Mouse (Mus musculus): ENCODE data around the gene Lhfpl5. TPM values are rescaled to one million over a fixed set of nuclear protein-coding genes. Genes with fewer than 3 reads are reported as not detected.

Lhfpl5 gene
- polyA plus RNA-seq, 1 experiment from 2014 or later, result not detected

DNA sequence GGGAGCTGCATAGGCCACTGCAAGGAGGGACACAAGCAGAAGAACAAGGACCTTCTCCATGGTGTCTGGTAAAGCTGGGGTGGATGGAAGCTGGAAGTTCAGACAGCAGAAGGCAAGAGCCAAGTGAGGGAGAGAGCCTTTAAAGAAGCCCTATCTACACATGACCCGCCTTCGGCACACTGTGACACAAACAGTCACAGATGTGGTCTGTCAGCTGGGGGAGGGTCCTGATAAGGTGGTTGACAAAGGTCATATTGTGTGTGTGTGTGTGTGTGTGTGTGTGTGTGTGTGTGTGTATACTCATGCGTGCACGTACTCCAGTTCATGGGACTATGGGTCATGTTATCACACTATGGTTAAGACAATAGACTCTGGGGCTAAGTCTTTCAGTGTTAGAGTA, 14.8 kb upstream of the Lhfpl5 start, which contains the start of gene Clps:
Gene Clps (minus strand): TSS at position 169 of the 400 bp plus-strand sequence.
- no peaks in the 10 kb centered on the region for H3K9me3 ChIP-seq (replicated peaks; ENCODE audit: control insufficient read depth, low read length)
- H3K4me3 ChIP-seq (ENCODE audit: low read depth, low read length), result no peak within 1 kb of the TSS
- H3K9ac ChIP-seq (ENCODE audit: low read depth, low read length), result no peak within 1 kb of the TSS
- no peaks in the 10 kb centered on the region for H3K27me3 ChIP-seq (ENCODE audit: control insufficient read depth, insufficient read depth, low read length)
- no peaks in the 10 kb centered on the region; the same call in 1 of the 2 replicates for H3K4me1 ChIP-seq (ENCODE audit: control insufficient read depth, insufficient read depth, low read length)
- WGBS (ENCODE audit: insufficient replicate concordance), result 51% methylated on average over 4 of the region's 4 CpGs
- H3K36me3 ChIP-seq (ENCODE audit: control insufficient read depth, insufficient read depth, low read length), result no peaks in the 10 kb centered on the region
- H3K27ac ChIP-seq (ENCODE audit: low read depth, low read length), result no peak within 1 kb of the TSS
- H3K4me2 ChIP-seq, result no peak within 1 kb of the TSS
- no peak for ATAC-seq (replicated peaks; ENCODE audit: insufficient number of reproducible peaks, low FRiP score, low TSS enrichment)

GRCm38 (mm10) chr17:28561613-28562012, 13.8 kb upstream of the Lhfpl5 start:
- no peaks in the 10 kb centered on the region for H3K36me3 ChIP-seq (ENCODE audit: control insufficient read depth, insufficient read depth, low read length)
- H3K4me3 ChIP-seq (ENCODE audit: low read depth, low read length), result no peak overlapping the region
- H3K4me1 ChIP-seq (ENCODE audit: control insufficient read depth, insufficient read depth, low read length), result no peaks in the 10 kb centered on the region; the same call in 1 of the 2 replicates
- H3K27me3 ChIP-seq (ENCODE audit: control insufficient read depth, insufficient read depth, low read length), result no peaks in the 10 kb centered on the region
- no peak overlapping the region for H3K27ac ChIP-seq (ENCODE audit: low read depth, low read length)
- 58% methylated on average over 7 of the region's 7 CpGs for WGBS (ENCODE audit: insufficient replicate concordance)
- no peak for ATAC-seq (replicated peaks; ENCODE audit: insufficient number of reproducible peaks, low FRiP score, low TSS enrichment)
- H3K9me3 ChIP-seq (replicated peaks; ENCODE audit: control insufficient read depth, low read length), result no peaks in the 10 kb centered on the region
- no peak overlapping the region for H3K9ac ChIP-seq (ENCODE audit: low read depth, low read length)
- H3K4me2 ChIP-seq, result no peak overlapping the region

- Histone ChIP-seq H3K27ac (ENCODE audit: low read depth, low read length) (no peak overlapping the region), H3K9ac (ENCODE audit: low read depth, low read length) (no peak overlapping the region), H3K4me2 (no peak overlapping the region), H3K4me1 (ENCODE audit: control insufficient read depth, insufficient read depth, low read length) (no peaks in the 10 kb centered on the region; the same call in 1 of the 2 replicates), H3K27me3 (ENCODE audit: control insufficient read depth, insufficient read depth, low read length) (no peaks in the 10 kb centered on the region), H3K4me3 (ENCODE audit: low read depth, low read length) (no peak overlapping the region), H3K9me3 (replicated peaks; ENCODE audit: control insufficient read depth, low read length) (no peaks in the 10 kb centered on the region), H3K36me3 (ENCODE audit: control insufficient read depth, insufficient read depth, low read length) (no peaks in the 10 kb centered on the region)
- no peak for ATAC-seq (replicated peaks; ENCODE audit: insufficient number of reproducible peaks, low FRiP score, low TSS enrichment)
Measured at GRCm38 (mm10) chr17:28565181-28565580, 10.3 kb upstream of the Lhfpl5 start.

DNA sequence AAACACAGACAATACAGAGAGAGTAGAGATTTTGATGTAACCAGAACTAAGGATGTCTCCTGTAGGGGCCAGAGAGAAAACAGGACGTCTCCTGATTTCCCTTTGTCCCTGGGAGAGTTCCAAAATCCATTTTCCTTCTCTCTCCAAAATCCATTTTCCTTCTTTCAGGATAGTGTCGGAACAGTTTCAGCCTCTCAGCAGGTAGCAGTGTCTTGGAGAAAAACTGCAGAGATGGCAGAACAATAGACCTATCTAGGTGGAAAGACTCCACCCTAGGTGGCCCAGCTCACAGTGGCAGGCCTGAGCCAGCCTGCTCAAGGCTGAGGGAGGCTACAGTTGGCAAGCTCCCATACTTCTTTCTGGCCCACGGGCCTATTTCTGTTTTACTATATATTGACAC, 7.9 kb upstream of the Lhfpl5 start:
- Histone ChIP-seq H3K4me3 (ENCODE audit: low read depth, low read length) (no peak overlapping the region), H3K36me3 (ENCODE audit: control insufficient read depth, insufficient read depth, low read length) (no peaks in the 10 kb centered on the region), H3K9me3 (replicated peaks; ENCODE audit: control insufficient read depth, low read length) (no peaks in the 10 kb centered on the region), H3K4me2 (no peak overlapping the region), H3K27ac (ENCODE audit: low read depth, low read length) (no peak overlapping the region), H3K9ac (ENCODE audit: low read depth, low read length) (no peak overlapping the region), H3K4me1 (ENCODE audit: control insufficient read depth, insufficient read depth, low read length) (no peaks in the 10 kb centered on the region), H3K27me3 (ENCODE audit: control insufficient read depth, insufficient read depth, low read length) (no peaks in the 10 kb centered on the region)
- no peak for ATAC-seq (replicated peaks; ENCODE audit: insufficient number of reproducible peaks, low FRiP score, low TSS enrichment)
- 38% methylated on average over 3 of the region's 3 CpGs for WGBS (ENCODE audit: insufficient replicate concordance)

GRCm38 (mm10) chr17:28571868-28572267, 3.6 kb upstream of the Lhfpl5 start:
- no peaks in the 10 kb centered on the region for H3K4me1 ChIP-seq (ENCODE audit: control insufficient read depth, insufficient read depth, low read length)
- ATAC-seq (replicated peaks; ENCODE audit: insufficient number of reproducible peaks, low FRiP score, low TSS enrichment), result no peak
- no peaks in the 10 kb centered on the region for H3K27me3 ChIP-seq (ENCODE audit: control insufficient read depth, insufficient read depth, low read length)
- H3K4me2 ChIP-seq, result no peak overlapping the region
- H3K9me3 ChIP-seq (replicated peaks; ENCODE audit: control insufficient read depth, low read length), result no peaks in the 10 kb centered on the region
- no peak overlapping the region for H3K9ac ChIP-seq (ENCODE audit: low read depth, low read length)
- WGBS (ENCODE audit: insufficient replicate concordance), result 78% methylated on average over 3 of the region's 3 CpGs
- H3K27ac ChIP-seq (ENCODE audit: low read depth, low read length), result no peak overlapping the region
- no peaks in the 10 kb centered on the region for H3K36me3 ChIP-seq (ENCODE audit: control insufficient read depth, insufficient read depth, low read length)
- H3K4me3 ChIP-seq (ENCODE audit: low read depth, low read length), result no peak overlapping the region

DNA sequence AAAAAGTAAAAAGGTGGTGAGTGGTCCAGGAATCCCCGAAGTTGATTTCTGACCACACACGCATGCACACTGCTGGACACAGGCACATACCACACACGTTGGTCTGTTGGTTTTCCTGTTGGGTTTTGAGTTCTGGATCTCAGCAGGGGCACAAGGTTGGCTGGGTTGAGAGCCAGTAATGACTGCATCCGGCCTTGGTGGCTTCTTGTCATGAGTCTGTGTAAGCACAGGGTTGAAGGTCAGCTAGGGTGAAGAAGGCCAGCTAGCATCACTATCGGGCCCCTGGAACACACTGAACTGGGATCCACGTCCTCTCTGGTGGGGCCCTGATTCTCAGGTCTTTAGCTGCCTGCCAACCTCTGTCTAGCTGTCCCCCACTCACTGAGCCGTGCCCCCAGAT, 2.9 kb upstream of the Lhfpl5 start:
- WGBS (ENCODE audit: insufficient replicate concordance), result 68% methylated on average over 7 of the region's 7 CpGs
- Histone ChIP-seq H3K4me3 (ENCODE audit: low read depth, low read length) (no peak overlapping the region), H3K4me1 (ENCODE audit: control insufficient read depth, insufficient read depth, low read length) (no peaks in the 10 kb centered on the region), H3K27ac (ENCODE audit: low read depth, low read length) (no peak overlapping the region), H3K36me3 (ENCODE audit: control insufficient read depth, insufficient read depth, low read length) (no peaks in the 10 kb centered on the region), H3K4me2 (no peak overlapping the region), H3K9me3 (replicated peaks; ENCODE audit: control insufficient read depth, low read length) (no peaks in the 10 kb centered on the region), H3K27me3 (ENCODE audit: control insufficient read depth, insufficient read depth, low read length) (no peaks in the 10 kb centered on the region), H3K9ac (ENCODE audit: low read depth, low read length) (no peak overlapping the region)
- ATAC-seq (replicated peaks; ENCODE audit: insufficient number of reproducible peaks, low FRiP score, low TSS enrichment), result no peak

- Histone ChIP-seq H3K9me3 (replicated peaks; ENCODE audit: control insufficient read depth, low read length) (no peaks in the 10 kb centered on the region), H3K4me1 (ENCODE audit: control insufficient read depth, insufficient read depth, low read length) (no peaks in the 10 kb centered on the region), H3K4me2 (no peak overlapping the region), H3K9ac (ENCODE audit: low read depth, low read length) (no peak overlapping the region), H3K27ac (ENCODE audit: low read depth, low read length) (no peak overlapping the region), H3K36me3 (ENCODE audit: control insufficient read depth, insufficient read depth, low read length) (no peaks in the 10 kb centered on the region), H3K27me3 (ENCODE audit: control insufficient read depth, insufficient read depth, low read length) (no peaks in the 10 kb centered on the region), H3K4me3 (ENCODE audit: low read depth, low read length) (no peak overlapping the region)
- WGBS (ENCODE audit: insufficient replicate concordance), result 77% methylated on average over 6 of the region's 6 CpGs
- no peak for ATAC-seq (replicated peaks; ENCODE audit: insufficient number of reproducible peaks, low FRiP score, low TSS enrichment)
Measured at GRCm38 (mm10) chr17:28572941-28573340, 2.5 kb upstream of the Lhfpl5 start.

DNA sequence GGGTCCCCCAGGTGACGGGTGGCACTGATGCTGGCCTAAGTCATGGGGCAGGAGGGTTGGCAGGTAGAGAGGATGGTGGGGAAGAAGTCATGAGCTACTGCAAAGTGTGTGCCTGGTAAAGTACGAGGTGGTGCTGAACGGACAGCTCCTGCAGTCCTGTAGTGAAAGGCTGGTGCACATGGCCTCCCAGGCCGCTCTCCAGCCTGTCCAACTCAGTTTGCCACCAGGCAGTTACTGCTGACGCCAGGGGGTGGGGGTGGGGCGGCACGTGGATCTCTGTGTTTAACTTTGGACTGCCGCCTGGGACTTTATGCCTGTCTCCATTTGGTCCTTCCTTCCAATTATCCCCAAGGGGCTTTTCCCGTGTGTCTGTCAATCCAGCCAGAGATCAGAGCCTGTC, 5.0 kb downstream of the Lhfpl5 start:
- Histone ChIP-seq H3K27ac (ENCODE audit: low read depth, low read length) (no peak overlapping the region), H3K36me3 (ENCODE audit: control insufficient read depth, insufficient read depth, low read length) (no peaks in the 10 kb centered on the region), H3K4me2 (no peak overlapping the region), H3K9me3 (replicated peaks; ENCODE audit: control insufficient read depth, low read length) (no peaks in the 10 kb centered on the region), H3K9ac (ENCODE audit: low read depth, low read length) (no peak overlapping the region), H3K4me3 (ENCODE audit: low read depth, low read length) (no peak overlapping the region), H3K4me1 (ENCODE audit: control insufficient read depth, insufficient read depth, low read length) (no peaks in the 10 kb centered on the region), H3K27me3 (ENCODE audit: control insufficient read depth, insufficient read depth, low read length) (no peaks in the 10 kb centered on the region)
- WGBS (ENCODE audit: insufficient replicate concordance), result 4% methylated on average over 9 of the region's 9 CpGs
- ATAC-seq (replicated peaks; ENCODE audit: insufficient number of reproducible peaks, low FRiP score, low TSS enrichment), result no peak

DNA sequence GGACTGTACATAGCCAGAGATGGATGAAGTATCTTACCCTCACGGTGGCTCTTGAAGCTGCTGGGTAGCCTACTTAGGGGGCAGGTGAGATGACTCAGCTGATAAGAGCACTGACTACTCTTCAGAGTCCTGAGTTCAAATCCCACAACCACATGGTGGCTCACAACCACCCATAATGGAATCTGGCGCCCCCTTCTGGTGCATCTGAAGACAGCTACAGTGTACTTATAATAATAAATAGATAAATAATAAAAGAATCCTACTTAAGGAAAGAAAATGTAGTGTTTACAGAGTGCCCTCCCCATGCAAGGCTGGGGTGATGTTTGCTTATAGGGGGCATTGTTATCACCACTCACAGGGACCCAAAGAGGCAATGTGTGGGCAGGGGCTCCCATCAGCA, 5.6 kb downstream of the Lhfpl5 start:
- H3K9ac ChIP-seq (ENCODE audit: low read depth, low read length), result no peak overlapping the region
- no peaks in the 10 kb centered on the region for H3K27me3 ChIP-seq (ENCODE audit: control insufficient read depth, insufficient read depth, low read length)
- H3K4me1 ChIP-seq (ENCODE audit: control insufficient read depth, insufficient read depth, low read length), result no peaks in the 10 kb centered on the region
- no peaks in the 10 kb centered on the region for H3K9me3 ChIP-seq (replicated peaks; ENCODE audit: control insufficient read depth, low read length)
- WGBS (ENCODE audit: insufficient replicate concordance), result 50% methylated on average over 2 of the region's 2 CpGs
- H3K4me3 ChIP-seq (ENCODE audit: low read depth, low read length), result no peak overlapping the region
- ATAC-seq (replicated peaks; ENCODE audit: insufficient number of reproducible peaks, low FRiP score, low TSS enrichment), result no peak
- H3K27ac ChIP-seq (ENCODE audit: low read depth, low read length), result no peak overlapping the region
- H3K4me2 ChIP-seq, result no peak overlapping the region
- no peaks in the 10 kb centered on the region for H3K36me3 ChIP-seq (ENCODE audit: control insufficient read depth, insufficient read depth, low read length)
